Mouse (Mus musculus): ENCODE measurements around the gene Macf1.

GRCm38 (mm10) chr4:123412528-123412878 lies 271.7 kb downstream of the Macf1 start:
- TF ChIP-seq CTCF (IDR thresholded peaks at IDR 0.05; ENCODE audit: extremely low read depth, insufficient read length, insufficient replicate concordance, low read depth, low read length), result no peak
- no peak for TF ChIP-seq POLR2A (IDR thresholded peaks at IDR 0.05; ENCODE audit: low read depth, low read length)
